Mouse (Mus musculus) Patski (cell line): ENCODE measurements around the gene Polr2g. TPM values are rescaled to one million over a fixed set of nuclear protein-coding genes. Genes with fewer than 3 reads are reported as not detected.
A peak's percentile ranks its signal among the peaks of the same experiment; 100 is the strongest.

Experiments
- ATAC-seq: fragments of 100-300 bp; one replicate; pipeline ENCODE4 v1.8.0; 2021
- CTCF ChIA-PET: fragments of 350-600 bp; sonication (Branson Sonifier 250); formaldehyde crosslinking; loops from one replicate; lab custom pipeline; 2022; ENCODE audit warnings: inconsistent platforms; lab: Charles Lee
- POLR2A ChIA-PET: fragments of 350-600 bp; sonication (Branson Sonifier 250); formaldehyde crosslinking; loops from one replicate; lab custom pipeline; 2022; ENCODE audit warnings: antibody characterized with exemption, inconsistent platforms; lab: Charles Lee
- DNase-seq: peaks from one replicate; pipeline ENCODE4 v3.0.0-alpha.2; 2011; ENCODE audit warnings: low read depth, low spot score
- H3K27me3 ChIP-seq: fragments of 371-371 bp; one replicate; pipeline ENCODE4 v1.5.1; 2021
- CTCF ChIP-seq: fragments of 100-300 bp; IDR thresholded peaks from one replicate; pipeline ENCODE4 v1.5.1; 2021
- in situ Hi-C: fragments of 300-500 bp; cut with MboI; formaldehyde crosslinking; loops from 3 replicates; pipeline ENCODE4 v1.11.1; 2018; ENCODE audit warnings: low pct_unique_long_range_greater_than_20kb, mixed read lengths
- polyA plus RNA-seq: library from polyadenylated mRNA; unstranded; gene quantifications from one replicate; pipeline ENCODE4 v1.2.3, GENCODE M21; 2021

Gene Polr2g
- polyA plus RNA-seq, 1 experiment from 2014 or later = 148 TPM

GRCm38 (mm10) chr19:8818301-8818798, 20.0 kb upstream of the Polr2g start:
- ChIA-PET POLR2A (interaction anchor here (1.0 to 2.1 kb wide), 4 partner anchors 9 to 20 kb away, joined by 3 to 7 read pairs (median 4); partner anchors contain the start of gene Gng3), CTCF (no interaction called here)
- no peaks in the 10 kb centered on the region for H3K27me3 ChIP-seq
- no peak for TF ChIP-seq CTCF
- DNase-seq (no peak), ATAC-seq (no peak)
- in situ Hi-C loops = loop anchor here (5.0 to 10.0 kb wide), 2 partner anchors 66 to 244 kb away; no protein-coding TSS in a partner anchor

- ATAC-seq = no peak
- DNase-seq = no peak
- ChIA-PET CTCF (interaction anchor here (0.8 to 1.6 kb wide), 5 partner anchors 10 to 99 kb away, joined by 3 to 7 read pairs (median 4); partner anchors contain the start of gene Zbtb3), POLR2A (interaction anchor here (1.0 kb wide), 1 partner anchor 63 kb away, joined by 3 read pairs; no protein-coding TSS in a partner anchor)
- in situ Hi-C loops = loop anchor here (5.0 to 10.0 kb wide), 2 partner anchors 65 to 242 kb away; no protein-coding TSS in a partner anchor
- H3K27me3 ChIP-seq = no peaks in the 10 kb centered on the region
- no peak for TF ChIP-seq CTCF
Measured at GRCm38 (mm10) chr19:8817001-8817400, 18.6 kb upstream of the Polr2g start.

- no peaks in the 10 kb centered on the region for H3K27me3 ChIP-seq
- ChIA-PET POLR2A (no interaction called here), CTCF (interaction anchor here (0.8 to 1.6 kb wide), 7 partner anchors 9 to 102 kb away, joined by 3 to 7 read pairs (median 4); partner anchors contain the start of gene Tmem179b)
- DNase-seq = no peak
- ATAC-seq = no peak
- no peak for TF ChIP-seq CTCF
- in situ Hi-C loops = loop anchor here (5.0 to 10.0 kb wide), 2 partner anchors 64 to 241 kb away; no protein-coding TSS in a partner anchor
Measured at GRCm38 (mm10) chr19:8815812-8816211, 17.4 kb upstream of the Polr2g start.

GRCm38 (mm10) chr19:8806810-8807209, 8.4 kb upstream of the Polr2g start:
- no peaks in the 10 kb centered on the region for H3K27me3 ChIP-seq
- DNase-seq = no peak
- ATAC-seq = no peak
- CTCF ChIA-PET = interaction anchor here (1.0 to 1.9 kb wide), 3 partner anchors 10 to 89 kb away, joined by 3 to 7 read pairs (median 4); partner anchors contain the start of gene Nxf1
- no peak for TF ChIP-seq CTCF
- POLR2A ChIA-PET = interaction anchor here (0.7 to 2.1 kb wide), 3 partner anchors 9 to 32 kb away, joined by 3 to 7 read pairs (median 3); partner anchors contain the start of genes Polr2g and Ttc9c
- in situ Hi-C loops = no loop called here

- ChIA-PET CTCF (no interaction called here), POLR2A (interaction anchor here (0.6 kb wide), 1 partner anchor 52 kb away, joined by 3 read pairs; no protein-coding TSS in a partner anchor)
- H3K27me3 ChIP-seq = no peaks in the 10 kb centered on the region
- in situ Hi-C loops = no loop called here
- no peak for TF ChIP-seq CTCF
- ATAC-seq (no peak), DNase-seq (no peak)
Measured at GRCm38 (mm10) chr19:8803879-8804660, 5.7 kb upstream of the Polr2g start.

GRCm38 (mm10) chr19:8803204-8803780, 4.9 kb upstream of the Polr2g start:
- POLR2A ChIA-PET = interaction anchor here (1.1 to 1.4 kb wide), 3 partner anchors 10 to 32 kb away, joined by 3 to 7 read pairs (median 3); partner anchors contain the start of genes Tmem223 and Ttc9c
- in situ Hi-C loops = no loop called here
- ATAC-seq = no peak
- no peaks in the 10 kb centered on the region for H3K27me3 ChIP-seq
- CTCF ChIA-PET = interaction anchor here (1.5 kb wide), 1 partner anchor 14 kb away, joined by 3 read pairs; no protein-coding TSS in a partner anchor
- TF ChIP-seq CTCF = no peak
- DNase-seq = no peak

- ChIA-PET CTCF (interaction anchor here (1.5 kb wide), 1 partner anchor 15 kb away, joined by 3 read pairs; no protein-coding TSS in a partner anchor), POLR2A (interaction anchor here (0.6 to 1.4 kb wide), 4 partner anchors 11 to 31 kb away, joined by 3 to 7 read pairs (median 4); partner anchors contain the start of genes Tmem223 and Ttc9c)
- H3K27me3 ChIP-seq = no peaks in the 10 kb centered on the region
- no peak for TF ChIP-seq CTCF
- peak; percentile 82 for DNase-seq
- in situ Hi-C loops = no loop called here
- ATAC-seq = peak; percentile 97
Measured at GRCm38 (mm10) chr19:8802130-8802821, 3.9 kb upstream of the Polr2g start, which contains the start of gene Zbtb3. Gene Zbtb3, plus strand, starts transcription at chr19:8802555.

- CTCF ChIA-PET = interaction anchor here (0.6 to 4.9 kb wide), 9 partner anchors 10 to 81 kb away, joined by 3 to 26 read pairs (median 4); partner anchors contain the start of genes Nxf1 and Taf6l
- ATAC-seq (no peak), DNase-seq (no peak)
- TF ChIP-seq CTCF = no peak
- H3K27me3 ChIP-seq = no peaks in the 10 kb centered on the region
- in situ Hi-C loops = no loop called here
- POLR2A ChIA-PET = interaction anchor here (0.5 to 2.3 kb wide), 7 partner anchors 9 to 1218 kb away, joined by 3 to 7 read pairs (median 5); partner anchors contain the start of genes Hnrnpul2 and Taf6l
Measured at GRCm38 (mm10) chr19:8798947-8799315, 554 bp upstream of the Polr2g start.

GRCm38 (mm10) chr19:8790171-8790570, 8.2 kb downstream of the Polr2g start:
- CTCF ChIA-PET = interaction anchor here (0.7 kb wide), 1 partner anchor 10 kb away, joined by 3 read pairs; no protein-coding TSS in a partner anchor
- no peaks in the 10 kb centered on the region for H3K27me3 ChIP-seq
- TF ChIP-seq CTCF = no peak
- POLR2A ChIA-PET = no interaction called here
- in situ Hi-C loops = no loop called here
- no peak for DNase-seq
- ATAC-seq = no peak
